Mouse (Mus musculus): ENCODE data around the gene Fam83b. TPM values are rescaled to one million over a fixed set of nuclear protein-coding genes. Genes with fewer than 3 reads are reported as not detected.

The Fam83b gene
- polyA plus RNA-seq (2015; fragmentation: Nextera tagmentation; extraction: Ambion mirVana): 0.13 and 0.17 TPM in 2 replicates

GRCm38 (mm10) chr9:76566515-76567280 lies at the start of gene Fam83b:
Gene Fam83b (minus strand): TSS chr9:76567116.

Other genes with a start within 250 kb of the Fam83b start
- gene Hcrtr2, start 243.3 kb downstream of the Fam83b start, polyA plus RNA-seq (2015; fragmentation: Nextera tagmentation; extraction: Ambion mirVana): 0.17 and 0.61 TPM in 2 replicates